Mouse (Mus musculus) neural tube, embryonic 11.5 days (tissue): ENCODE results near the gene Gucd1. TPM values are rescaled to one million over a fixed set of nuclear protein-coding genes. Genes with fewer than 3 reads are reported as not detected.
A peak's percentile ranks its signal among the peaks of the same experiment; 100 is the strongest.

Experiments
- ATAC-seq: fragments of 200-750 bp; cut with Nextera tagmentation; 2 replicates; pipeline ENCODE4 v1.8.0; 2017; ENCODE audit warnings: moderate number of reproducible peaks, mild to moderate bottlenecking, moderate TSS enrichment, moderate library complexity; ENCODE audit not compliant: insufficient read depth, low FRiP score, low TSS enrichment
- DNase-seq: peaks from one replicate; pipeline ENCODE4 v3.0.0-alpha.2; 2015; ENCODE audit warnings: low spot score
- H3K27ac ChIP-seq: fragments of 300-500 bp; sonication (generic); 2 replicates; pipeline ENCODE4 v1.5.1; 2014; ENCODE audit warnings: low read depth, mild to moderate bottlenecking, low read length
- H3K27me3 ChIP-seq: fragments of 300-500 bp; sonication (generic); 2 replicates; pipeline ENCODE4 v1.6.1; 2014; ENCODE audit warnings: mild to moderate bottlenecking, low read length, mixed read lengths; ENCODE audit not compliant: control insufficient read depth, insufficient read depth
- H3K36me3 ChIP-seq: fragments of 300-500 bp; sonication (generic); 2 replicates; pipeline ENCODE4 v1.6.1; 2014; ENCODE audit warnings: mild to moderate bottlenecking, low read length, moderate library complexity, mixed read lengths; ENCODE audit not compliant: control insufficient read depth, insufficient read depth
- H3K4me1 ChIP-seq: fragments of 300-500 bp; sonication (generic); 2 replicates; pipeline ENCODE4 v1.6.1; 2014; ENCODE audit warnings: low read length, mixed read lengths; ENCODE audit not compliant: control insufficient read depth, insufficient read depth
- H3K4me2 ChIP-seq: fragments of 300-500 bp; sonication (generic); 2 replicates; pipeline ENCODE4 v1.6.1; 2014; ENCODE audit warnings: low read depth, mild to moderate bottlenecking, moderate library complexity
- H3K4me3 ChIP-seq: fragments of 300-500 bp; sonication (generic); 2 replicates; pipeline ENCODE4 v1.5.1; 2014; ENCODE audit warnings: low read depth, low read length
- H3K9ac ChIP-seq: fragments of 300-500 bp; sonication (generic); 2 replicates; pipeline ENCODE4 v1.6.1; 2014; ENCODE audit warnings: mild to moderate bottlenecking, low read length
- H3K9me3 ChIP-seq: fragments of 300-500 bp; sonication (generic); 2 replicates; pipeline ENCODE4 v1.6.1; 2016; ENCODE audit warnings: low read length; ENCODE audit not compliant: control insufficient read depth
- WGBS: fragments of 180-500 bp; shearing (Covaris S2); extraction: QIAGEN DNeasy Blood & Tissue Kit; methylation state at CpG from one replicate; pipeline ENCODE4 v1.1.7; 2014; 5-methylcytosine and 5-hydroxymethylcytosine counted together
- polyA plus RNA-seq: library from polyadenylated mRNA; unstranded; fragments of >200 nt; fragmentation: Nextera tagmentation; extraction: Ambion mirVana; gene quantifications from 2 replicates; pipeline ENCODE4 v1.2.1, GENCODE M21; 2014

Gene Gucd1
- polyA plus RNA-seq, 1 experiment from 2014 or later = 33.2 TPM

GRCm38 (mm10) chr10:75436604-75437217 is 81.1 kb downstream of the Gucd1 start:
- Histone ChIP-seq H3K36me3 (no peaks in the 10 kb centered on the region), H3K9ac (no peak overlapping the region), H3K4me2 (no peak overlapping the region), H3K4me3 (no peak overlapping the region), H3K27me3 (no peaks in the 10 kb centered on the region), H3K27ac (no peak overlapping the region), H3K9me3 (no peaks in the 10 kb centered on the region), H3K4me1 (no peaks in the 10 kb centered on the region; the same call in 1 of the 2 replicates)
- ATAC-seq = peak; percentile 38; the same call in 1 of the 2 replicates
- WGBS = 29% methylated on average over 3 of the region's 3 CpGs
- peak; percentile 81 for DNase-seq

GRCm38 (mm10) chr10:75430633-75431032 is 87.1 kb downstream of the Gucd1 start:
- Histone ChIP-seq H3K36me3 (no peaks in the 10 kb centered on the region), H3K4me1 (no peaks in the 10 kb centered on the region), H3K9ac (no peak overlapping the region), H3K4me2 (no peak overlapping the region), H3K4me3 (no peak overlapping the region), H3K27me3 (no peaks in the 10 kb centered on the region), H3K9me3 (no peaks in the 10 kb centered on the region), H3K27ac (no peak overlapping the region)
- no peak for ATAC-seq
- 90% methylated on average over 6 of the region's 6 CpGs for WGBS
- no peak for DNase-seq

- Histone ChIP-seq H3K36me3 (no peaks in the 10 kb centered on the region), H3K9me3 (no peaks in the 10 kb centered on the region), H3K4me2 (no peak overlapping the region), H3K4me3 (no peak overlapping the region), H3K27ac (no peak overlapping the region), H3K9ac (no peak overlapping the region), H3K4me1 (no peaks in the 10 kb centered on the region), H3K27me3 (no peaks in the 10 kb centered on the region)
- ATAC-seq = no peak
- no peak for DNase-seq
- 89% methylated on average over 5 of the region's 5 CpGs for WGBS
Observed at GRCm38 (mm10) chr10:75430147-75430537, 87.6 kb downstream of the Gucd1 start.

GRCm38 (mm10) chr10:75429522-75430146 is 88.1 kb downstream of the Gucd1 start:
- no peak for DNase-seq

GRCm38 (mm10) chr10:75429004-75429380 is 88.8 kb downstream of the Gucd1 start:
- ATAC-seq (no peak), DNase-seq (no peak)
- H3K27ac ChIP-seq = no peak overlapping the region
- H3K4me2 ChIP-seq = no peak overlapping the region
- no peaks in the 10 kb centered on the region for H3K27me3 ChIP-seq
- no peaks in the 10 kb centered on the region for H3K4me1 ChIP-seq
- no peaks in the 10 kb centered on the region for H3K36me3 ChIP-seq
- 88% methylated on average over 6 of the region's 6 CpGs for WGBS
- no peak overlapping the region for H3K4me3 ChIP-seq
- no peak overlapping the region for H3K9ac ChIP-seq
- no peaks in the 10 kb centered on the region for H3K9me3 ChIP-seq

More at GRCm38 (mm10) chr10:75429522-75430146, 88.1 kb downstream of the Gucd1 start:
- Histone ChIP-seq H3K9ac (no peak overlapping the region), H3K36me3 (no peaks in the 10 kb centered on the region), H3K9me3 (no peaks in the 10 kb centered on the region), H3K27me3 (no peaks in the 10 kb centered on the region), H3K4me3 (no peak overlapping the region), H3K4me1 (no peaks in the 10 kb centered on the region), H3K27ac (no peak overlapping the region), H3K4me2 (no peak overlapping the region)
- WGBS = 87% methylated on average over 7 of the region's 7 CpGs
- no peak for ATAC-seq

- DNase-seq = no peak
- H3K4me3 ChIP-seq = no peak overlapping the region
- WGBS = 91% methylated on average over 13 of the region's 13 CpGs
- H3K4me1 ChIP-seq = no peaks in the 10 kb centered on the region
- H3K36me3 ChIP-seq = no peaks in the 10 kb centered on the region
- no peaks in the 10 kb centered on the region for H3K9me3 ChIP-seq
- no peak overlapping the region for H3K4me2 ChIP-seq
- H3K9ac ChIP-seq = no peak overlapping the region
- no peak for ATAC-seq
- H3K27me3 ChIP-seq = no peaks in the 10 kb centered on the region
- H3K27ac ChIP-seq = no peak overlapping the region
Observed at GRCm38 (mm10) chr10:75428049-75429003, 89.4 kb downstream of the Gucd1 start.

- Histone ChIP-seq H3K4me3 (no peak overlapping the region), H3K36me3 (no peaks in the 10 kb centered on the region), H3K4me1 (no peaks in the 10 kb centered on the region), H3K27me3 (no peaks in the 10 kb centered on the region), H3K4me2 (no peak overlapping the region), H3K27ac (no peak overlapping the region), H3K9ac (no peak overlapping the region), H3K9me3 (no peaks in the 10 kb centered on the region)
- DNase-seq (no peak), ATAC-seq (no peak)
- 92% methylated on average over 10 of the region's 10 CpGs for WGBS
Observed at GRCm38 (mm10) chr10:75424498-75424901, 93.3 kb downstream of the Gucd1 start.

GRCm38 (mm10) chr10:75418747-75419146 is 99.0 kb downstream of the Gucd1 start:
- Histone ChIP-seq H3K4me2 (no peak overlapping the region), H3K9me3 (no peaks in the 10 kb centered on the region), H3K36me3 (no peaks in the 10 kb centered on the region), H3K4me3 (no peak overlapping the region), H3K9ac (no peak overlapping the region), H3K27me3 (no peaks in the 10 kb centered on the region), H3K4me1 (no peaks in the 10 kb centered on the region), H3K27ac (no peak overlapping the region)
- no peak for ATAC-seq
- 76% methylated on average over 4 of the region's 4 CpGs for WGBS
- no peak for DNase-seq
